Mouse (Mus musculus): ENCODE results near the gene Rfesd.

- TF ChIP-seq CTCF (IDR thresholded peaks at IDR 0.05; ENCODE audit: borderline replicate concordance, insufficient read depth, low read depth, low read length) (no peak), POLR2A (IDR thresholded peaks at IDR 0.05; ENCODE audit: borderline replicate concordance, insufficient read depth, low read length) (no peak)
Measured at GRCm38 (mm10) chr13:75966850-75967249, 51.7 kb downstream of the Rfesd start, which contains the start of gene Spata9.

Data from cerebellum, adult 2 months (tissue).